Mouse (Mus musculus): ENCODE measurements around the gene Gm10271.
A peak's percentile ranks its signal among the peaks of the same experiment; 100 is the strongest.

Gm10271 gene

GRCm38 (mm10) chr10:116972509-116972908 is at the start of gene Gm10271:
Gene Gm10271 (minus strand): TSS chr10:116972609.
- no peak for DNase-seq

- no peak for DNase-seq
These were observed 48.8 kb upstream of the Gm10271 start for GRCm38 (mm10) chr10:117021020-117021754.

GRCm38 (mm10) chr10:117018281-117018840 is 46.0 kb upstream of the Gm10271 start:
- DNase-seq = no peak

GRCm38 (mm10) chr10:117014565-117014964 is 42.2 kb upstream of the Gm10271 start:
- DNase-seq = no peak

GRCm38 (mm10) chr10:117013689-117014390 is 41.4 kb upstream of the Gm10271 start:
- peak in 1 of 2 experiments; percentile 45 for DNase-seq

GRCm38 (mm10) chr10:117011047-117011446 is 38.6 kb upstream of the Gm10271 start:
- no peak for DNase-seq

GRCm38 (mm10) chr10:117009691-117010090 is 37.3 kb upstream of the Gm10271 start:
- no peak for DNase-seq

- DNase-seq = no peak
These were observed 33.5 kb upstream of the Gm10271 start for GRCm38 (mm10) chr10:117005707-117006464.

GRCm38 (mm10) chr10:117004695-117005094 is 32.3 kb upstream of the Gm10271 start:
- DNase-seq = no peak

- no peak for DNase-seq
These were observed 28.6 kb upstream of the Gm10271 start for GRCm38 (mm10) chr10:117000975-117001374.

- no peak for DNase-seq
These were observed 26.5 kb upstream of the Gm10271 start for GRCm38 (mm10) chr10:116998716-116999455.

GRCm38 (mm10) chr10:116996236-116996600 is 23.8 kb upstream of the Gm10271 start:
- peak; percentile 40 to 70 for DNase-seq

- DNase-seq = no peak
These were observed 23.3 kb upstream of the Gm10271 start for GRCm38 (mm10) chr10:116995584-116996235.

GRCm38 (mm10) chr10:116995162-116995561 is 22.8 kb upstream of the Gm10271 start:
- DNase-seq = no peak

GRCm38 (mm10) chr10:116993971-116994370 is 21.6 kb upstream of the Gm10271 start:
- peak in 1 of 2 experiments; percentile 49 for DNase-seq

GRCm38 (mm10) chr10:116986264-116987082 is 14.1 kb upstream of the Gm10271 start, which contains the start of gene Best3:
Gene Best3 (plus strand): TSS chr10:116986314.
- DNase-seq = peak; percentile 25 to 78

- no peak for DNase-seq
These were observed 12.4 kb upstream of the Gm10271 start for GRCm38 (mm10) chr10:116984836-116985235.

GRCm38 (mm10) chr10:116982526-116982925 is 10.1 kb upstream of the Gm10271 start:
- no peak for DNase-seq

GRCm38 (mm10) chr10:116980888-116981287 is 8.5 kb upstream of the Gm10271 start:
- peak in 1 of 2 experiments; percentile 40 for DNase-seq

GRCm38 (mm10) chr10:116980273-116980672 is 7.9 kb upstream of the Gm10271 start:
- DNase-seq = no peak

GRCm38 (mm10) chr10:116978841-116979240 is 6.4 kb upstream of the Gm10271 start:
- no peak for DNase-seq
